Mouse (Mus musculus): ENCODE data around the gene Podn. TPM values are rescaled to one million over a fixed set of nuclear protein-coding genes. Genes with fewer than 3 reads are reported as not detected.
"Not testable (repeated sequence)": the region's sequence is repeated elsewhere in the genome, so short reads cannot be mapped to it uniquely, and the experiment has no call there.

Podn gene
- polyA plus RNA-seq, 1 experiment from 2014 or later, result 1.0 TPM

DNA sequence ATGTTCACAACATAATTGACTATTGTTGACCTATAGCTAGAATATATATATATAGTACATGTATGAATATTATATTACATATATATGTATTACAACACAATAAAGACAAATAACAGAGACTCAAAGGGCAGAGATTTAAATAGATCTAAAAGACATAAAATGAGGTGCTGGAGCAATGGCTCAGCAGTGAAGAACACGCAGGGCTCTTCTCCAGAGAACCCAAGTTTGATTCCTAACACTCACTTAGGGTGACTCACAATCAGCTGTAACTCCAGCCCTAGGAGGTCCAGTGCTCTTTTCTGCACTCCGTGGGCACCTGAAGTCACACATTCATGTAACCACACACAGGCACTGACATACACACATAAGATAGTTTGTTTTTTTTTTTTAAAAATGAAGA is 12.3 kb downstream of the Podn start:
- Histone ChIP-seq H3K36me3 (ENCODE audit: control insufficient read depth, insufficient read depth, low read length) (no peaks in the 10 kb centered on the region), H3K27me3 (ENCODE audit: control insufficient read depth, insufficient read depth, low read length) (no peaks in the 10 kb centered on the region), H3K9ac (ENCODE audit: low read length) (no peak overlapping the region), H3K4me1 (ENCODE audit: control insufficient read depth, insufficient read depth, low read length) (no peaks in the 10 kb centered on the region), H3K9me3 (ENCODE audit: control insufficient read depth, low read length) (no peaks in the 10 kb centered on the region), H3K27ac (replicated peaks; ENCODE audit: low read depth, low read length) (no peak overlapping the region), H3K4me3 (ENCODE audit: low read depth, low read length) (no peak overlapping the region), H3K4me2 (ENCODE audit: low read depth, severe bottlenecking) (no peak overlapping the region)
- no peak for ATAC-seq (ENCODE audit: insufficient number of reproducible peaks, low FRiP score, low TSS enrichment, low read depth)
- no peak for DNase-seq (ENCODE audit: low spot score)
- WGBS, result 91% methylated on average over 2 of the region's 2 CpGs

DNA sequence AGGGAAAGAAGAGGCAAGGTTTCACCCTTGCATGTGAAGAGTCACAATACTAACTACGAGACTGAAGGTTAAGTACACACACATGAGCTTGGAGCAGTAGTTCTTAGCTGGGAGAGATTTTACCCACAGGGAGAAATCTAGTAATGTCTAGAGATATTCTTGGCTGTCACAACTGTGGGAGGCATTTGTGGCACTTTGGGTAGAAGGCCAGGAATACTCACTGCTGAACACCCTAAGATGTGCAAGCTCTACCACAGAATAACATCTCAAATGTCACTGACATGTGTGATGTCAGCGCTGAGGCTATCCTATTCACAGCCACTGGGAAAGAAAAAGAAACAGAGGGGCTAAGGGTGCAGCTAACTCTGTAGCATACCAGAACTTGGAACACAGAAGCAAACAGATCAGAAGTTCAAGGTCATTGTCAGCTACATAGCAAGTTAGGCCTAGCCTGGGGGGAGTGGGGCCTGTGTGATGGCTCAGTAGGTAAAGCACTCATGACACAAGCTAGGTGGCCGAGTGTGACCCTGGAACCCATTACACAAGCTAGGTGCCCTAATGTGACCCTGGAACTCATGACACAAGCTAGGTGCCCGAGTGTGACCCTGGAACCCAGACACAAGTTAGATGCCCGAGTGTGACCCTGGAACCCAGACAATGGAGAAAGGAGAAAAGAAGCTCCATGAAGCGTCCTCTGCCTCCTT is 13.1 kb downstream of the Podn start:
- Histone ChIP-seq H3K4me2 (ENCODE audit: low read depth, severe bottlenecking) (no peak overlapping the region), H3K27ac (replicated peaks; ENCODE audit: low read depth, low read length) (no peak overlapping the region), H3K4me3 (ENCODE audit: low read depth, low read length) (no peak overlapping the region), H3K9me3 (ENCODE audit: control insufficient read depth, low read length) (no peaks in the 10 kb centered on the region), H3K27me3 (ENCODE audit: control insufficient read depth, insufficient read depth, low read length) (no peaks in the 10 kb centered on the region), H3K4me1 (ENCODE audit: control insufficient read depth, insufficient read depth, low read length) (no peaks in the 10 kb centered on the region), H3K36me3 (ENCODE audit: control insufficient read depth, insufficient read depth, low read length) (no peaks in the 10 kb centered on the region), H3K9ac (ENCODE audit: low read length) (no peak overlapping the region)
- no peak for DNase-seq (ENCODE audit: low spot score)
- WGBS, result 80% methylated on average over 6 of the region's 6 CpGs
- no peak for ATAC-seq (ENCODE audit: insufficient number of reproducible peaks, low FRiP score, low TSS enrichment, low read depth)

DNA sequence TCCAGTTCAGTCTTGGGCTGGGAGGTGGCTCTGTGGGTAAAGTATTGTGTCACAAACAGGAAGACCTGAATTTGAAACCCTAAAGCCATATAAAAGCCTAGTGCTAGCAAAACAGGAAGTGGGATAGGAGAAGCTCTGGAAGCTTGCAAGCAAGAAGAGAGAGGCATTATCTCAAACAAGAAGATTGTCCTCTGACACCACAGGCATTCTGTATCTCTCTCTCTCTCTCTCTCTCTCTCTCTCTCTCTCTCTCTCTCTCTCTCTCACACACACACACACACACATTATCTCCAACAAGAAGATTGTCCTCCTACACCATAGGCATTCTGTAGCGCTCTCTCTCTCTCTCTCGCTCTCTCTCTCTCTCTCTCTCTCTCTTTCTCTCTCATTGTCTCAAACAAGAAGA is 13.8 kb downstream of the Podn start:
- H3K9me3 ChIP-seq (ENCODE audit: control insufficient read depth, low read length), result no peaks in the 10 kb centered on the region
- ATAC-seq (ENCODE audit: insufficient number of reproducible peaks, low FRiP score, low TSS enrichment, low read depth) (no peak), DNase-seq (ENCODE audit: low spot score) (no peak)
- H3K27ac ChIP-seq (replicated peaks; ENCODE audit: low read depth, low read length), result no peak overlapping the region
- no peaks in the 10 kb centered on the region for H3K27me3 ChIP-seq (ENCODE audit: control insufficient read depth, insufficient read depth, low read length)
- H3K9ac ChIP-seq (ENCODE audit: low read length), result no peak overlapping the region
- H3K4me3 ChIP-seq (ENCODE audit: low read depth, low read length), result no peak overlapping the region
- no peak overlapping the region for H3K4me2 ChIP-seq (ENCODE audit: low read depth, severe bottlenecking)
- WGBS, result 98% methylated on average over 2 of the region's 2 CpGs
- no peaks in the 10 kb centered on the region for H3K36me3 ChIP-seq (ENCODE audit: control insufficient read depth, insufficient read depth, low read length)
- H3K4me1 ChIP-seq (ENCODE audit: control insufficient read depth, insufficient read depth, low read length), result no peaks in the 10 kb centered on the region

DNA sequence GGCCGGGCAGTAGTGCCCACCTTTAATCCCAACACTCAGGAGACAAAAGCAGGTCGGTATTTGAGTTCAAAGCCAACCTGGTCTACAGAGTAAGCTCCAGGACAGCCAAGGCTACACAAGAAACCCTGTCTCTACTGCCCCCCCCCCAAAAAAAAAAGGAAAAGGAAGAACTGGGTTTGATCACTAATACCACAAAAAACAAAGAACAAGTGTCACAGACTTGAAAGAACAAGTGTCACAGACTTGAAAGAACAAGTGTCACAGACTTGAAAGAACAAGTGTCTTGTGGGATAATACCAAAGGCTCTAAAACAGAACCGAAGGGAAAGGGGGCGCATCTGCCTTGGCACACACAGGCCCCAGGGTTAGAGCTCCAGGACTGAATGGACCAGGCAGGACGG is 15.4 kb downstream of the Podn start:
- H3K27ac ChIP-seq (replicated peaks; ENCODE audit: low read depth, low read length), result no peak overlapping the region
- H3K4me2 ChIP-seq (ENCODE audit: low read depth, severe bottlenecking), result no peak overlapping the region
- DNase-seq (ENCODE audit: low spot score), result no peak
- no peak overlapping the region for H3K4me3 ChIP-seq (ENCODE audit: low read depth, low read length)
- H3K27me3 ChIP-seq (ENCODE audit: control insufficient read depth, insufficient read depth, low read length), result no peaks in the 10 kb centered on the region
- H3K9me3 ChIP-seq (ENCODE audit: control insufficient read depth, low read length), result no peaks in the 10 kb centered on the region
- no peaks in the 10 kb centered on the region for H3K4me1 ChIP-seq (ENCODE audit: control insufficient read depth, insufficient read depth, low read length)
- WGBS, result 74% methylated on average over 5 of the region's 5 CpGs
- no peak overlapping the region for H3K9ac ChIP-seq (ENCODE audit: low read length)
- no peaks in the 10 kb centered on the region for H3K36me3 ChIP-seq (ENCODE audit: control insufficient read depth, insufficient read depth, low read length)
- no peak for ATAC-seq (ENCODE audit: insufficient number of reproducible peaks, low FRiP score, low TSS enrichment, low read depth)

DNA sequence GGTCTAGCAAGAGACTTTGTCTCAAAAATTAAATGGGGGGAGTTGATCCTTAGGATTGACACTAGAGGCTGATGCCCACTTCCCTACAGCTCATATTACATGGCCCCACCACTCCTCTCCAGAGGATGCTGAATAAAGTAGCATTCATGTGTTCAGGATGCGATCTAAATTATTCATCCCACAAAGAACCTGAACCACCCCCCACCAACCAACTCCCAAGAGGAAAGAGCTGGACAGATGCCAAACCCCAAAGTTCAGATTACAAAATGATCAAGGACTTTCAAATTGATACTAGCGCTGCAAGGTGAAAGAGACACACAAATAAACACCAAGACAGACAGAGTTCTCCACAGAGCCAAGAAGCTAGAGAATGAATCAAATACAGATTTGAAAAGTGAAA is 16.5 kb downstream of the Podn start:
- ATAC-seq (ENCODE audit: insufficient number of reproducible peaks, low FRiP score, low TSS enrichment, low read depth), result no peak
- Histone ChIP-seq H3K36me3 (ENCODE audit: control insufficient read depth, insufficient read depth, low read length) (no peaks in the 10 kb centered on the region), H3K4me3 (ENCODE audit: low read depth, low read length) (no peak overlapping the region), H3K27me3 (ENCODE audit: control insufficient read depth, insufficient read depth, low read length) (no peaks in the 10 kb centered on the region), H3K4me1 (ENCODE audit: control insufficient read depth, insufficient read depth, low read length) (no peaks in the 10 kb centered on the region), H3K9ac (ENCODE audit: low read length) (no peak overlapping the region), H3K9me3 (ENCODE audit: control insufficient read depth, low read length) (no peaks in the 10 kb centered on the region), H3K27ac (replicated peaks; ENCODE audit: low read depth, low read length) (no peak overlapping the region), H3K4me2 (ENCODE audit: low read depth, severe bottlenecking) (no peak overlapping the region)
- DNase-seq (ENCODE audit: low spot score), result no peak
- WGBS, result 93% methylated on average over 2 of the region's 2 CpGs

DNA sequence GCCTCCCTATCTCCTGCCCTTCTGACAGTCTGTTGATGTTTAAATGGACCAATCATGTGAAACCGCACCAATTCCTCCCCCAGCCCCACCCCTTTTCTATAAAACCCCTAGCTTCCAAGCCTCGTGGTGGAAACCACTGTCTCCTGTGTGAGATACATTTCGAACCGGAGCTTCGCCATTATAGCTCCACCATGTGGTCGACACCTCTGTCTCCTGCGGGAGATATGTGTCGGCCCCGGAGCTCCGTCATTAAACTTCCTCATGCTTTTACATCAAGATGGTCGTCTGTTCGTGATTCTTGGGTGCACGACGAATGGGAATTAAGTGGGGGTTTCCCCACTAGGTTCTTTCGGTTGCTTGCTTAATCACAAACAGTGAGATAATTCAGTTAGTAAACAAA is 17.1 kb downstream of the Podn start:
- not testable (repeated sequence) for H3K9ac ChIP-seq (ENCODE audit: low read length); H3K36me3 ChIP-seq (ENCODE audit: control insufficient read depth, insufficient read depth, low read length); DNase-seq (ENCODE audit: low spot score); H3K4me2 ChIP-seq (ENCODE audit: low read depth, severe bottlenecking); H3K9me3 ChIP-seq (ENCODE audit: control insufficient read depth, low read length); ATAC-seq (ENCODE audit: insufficient number of reproducible peaks, low FRiP score, low TSS enrichment, low read depth); H3K4me3 ChIP-seq (ENCODE audit: low read depth, low read length); H3K27ac ChIP-seq (replicated peaks; ENCODE audit: low read depth, low read length); H3K27me3 ChIP-seq (ENCODE audit: control insufficient read depth, insufficient read depth, low read length); H3K4me1 ChIP-seq (ENCODE audit: control insufficient read depth, insufficient read depth, low read length)
- 88% methylated on average over 15 of the region's 15 CpGs for whole genome bisulfite sequencing

DNA sequence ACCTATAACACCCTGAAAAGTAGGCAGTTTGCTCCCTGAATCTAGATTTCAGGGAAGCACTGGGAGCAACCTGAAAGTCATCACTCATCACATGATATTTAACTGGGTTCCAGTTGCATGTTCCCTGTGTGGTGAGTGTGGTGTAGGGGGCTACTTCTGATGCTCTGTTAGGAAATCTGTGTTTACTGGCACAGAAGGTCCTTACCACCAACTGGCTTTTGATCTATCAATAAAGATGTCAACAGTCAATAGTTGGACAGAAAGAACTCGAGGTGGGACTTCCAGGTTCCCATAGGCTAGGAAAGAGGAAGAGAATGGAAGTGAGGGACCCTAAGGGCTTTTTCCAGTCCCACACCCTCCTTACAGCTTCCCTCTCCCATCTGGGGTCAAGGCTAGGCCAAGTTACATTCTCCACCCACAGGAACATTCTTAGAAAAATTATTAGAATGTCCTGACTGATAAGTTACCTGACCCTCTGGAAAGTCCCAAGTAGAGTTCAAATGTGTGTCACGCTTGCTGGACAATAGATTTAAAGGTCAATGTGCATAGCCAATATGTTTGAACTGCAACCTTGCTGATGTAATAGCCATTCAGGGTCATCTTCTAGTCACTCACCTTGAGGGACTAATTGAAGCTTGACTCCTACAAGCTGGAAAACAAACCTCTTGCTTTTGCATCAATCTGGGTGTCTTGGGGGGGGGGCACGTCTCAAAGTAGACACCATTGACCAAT is 18.9 kb downstream of the Podn start:
- Histone ChIP-seq H3K4me2 (ENCODE audit: low read depth, severe bottlenecking) (no peak overlapping the region), H3K4me3 (ENCODE audit: low read depth, low read length) (no peak overlapping the region), H3K9me3 (ENCODE audit: control insufficient read depth, low read length) (no peaks in the 10 kb centered on the region), H3K4me1 (ENCODE audit: control insufficient read depth, insufficient read depth, low read length) (no peaks in the 10 kb centered on the region), H3K27me3 (ENCODE audit: control insufficient read depth, insufficient read depth, low read length) (no peaks in the 10 kb centered on the region), H3K27ac (replicated peaks; ENCODE audit: low read depth, low read length) (no peak overlapping the region), H3K36me3 (ENCODE audit: control insufficient read depth, insufficient read depth, low read length) (no peaks in the 10 kb centered on the region), H3K9ac (ENCODE audit: low read length) (no peak overlapping the region)
- no peak for DNase-seq (ENCODE audit: low spot score)
- WGBS, result 73% methylated on average over 3 of the region's 3 CpGs
- ATAC-seq (ENCODE audit: insufficient number of reproducible peaks, low FRiP score, low TSS enrichment, low read depth), result no peak

DNA sequence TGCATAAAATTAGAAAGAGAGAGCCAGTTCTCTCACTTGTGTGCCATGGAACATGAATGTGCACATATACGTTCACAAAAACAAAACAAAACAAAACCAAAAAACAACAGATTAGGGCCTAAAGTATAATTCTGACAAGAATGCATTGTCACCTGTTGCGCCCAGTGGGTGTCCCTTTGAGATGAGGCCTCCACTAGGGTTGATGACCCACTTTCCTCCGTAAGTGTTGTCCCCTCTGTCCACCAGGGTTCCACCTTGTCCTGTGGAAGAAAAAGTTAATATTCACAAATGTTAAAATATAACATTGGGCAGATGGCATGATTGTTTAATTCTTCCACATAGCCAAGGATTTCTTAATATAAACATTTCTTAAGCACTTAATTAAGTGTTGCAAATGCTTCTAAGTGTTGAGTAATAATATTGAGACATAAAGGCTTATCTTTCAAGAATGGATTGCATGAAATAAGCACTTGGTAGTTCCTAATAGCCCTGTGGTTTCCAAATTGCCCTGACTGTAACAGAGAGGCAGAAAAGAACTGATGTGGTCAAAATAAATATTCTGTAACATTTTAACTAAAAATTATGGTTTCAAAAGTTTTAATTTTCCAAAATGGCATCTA is 21.9 kb downstream of the Podn start:
- Histone ChIP-seq H3K36me3 (ENCODE audit: control insufficient read depth, insufficient read depth, low read length) (no peaks in the 10 kb centered on the region), H3K9ac (ENCODE audit: low read length) (no peak overlapping the region), H3K4me2 (ENCODE audit: low read depth, severe bottlenecking) (no peak overlapping the region), H3K4me1 (ENCODE audit: control insufficient read depth, insufficient read depth, low read length) (peaks cover 7% of the 10 kb centered on the region; the same call in 1 of the 2 replicates), H3K9me3 (ENCODE audit: control insufficient read depth, low read length) (no peaks in the 10 kb centered on the region), H3K27me3 (ENCODE audit: control insufficient read depth, insufficient read depth, low read length) (no peaks in the 10 kb centered on the region), H3K4me3 (ENCODE audit: low read depth, low read length) (no peak overlapping the region), H3K27ac (replicated peaks; ENCODE audit: low read depth, low read length) (no peak overlapping the region)
- 91% methylated on average over 3 of the region's 3 CpGs for WGBS
- DNase-seq (ENCODE audit: low spot score), result no peak
- no peak for ATAC-seq (ENCODE audit: insufficient number of reproducible peaks, low FRiP score, low TSS enrichment, low read depth)
